Mouse (Mus musculus): Measurements from ENCODE around the gene Eps8l3.

The Eps8l3 gene

DNA sequence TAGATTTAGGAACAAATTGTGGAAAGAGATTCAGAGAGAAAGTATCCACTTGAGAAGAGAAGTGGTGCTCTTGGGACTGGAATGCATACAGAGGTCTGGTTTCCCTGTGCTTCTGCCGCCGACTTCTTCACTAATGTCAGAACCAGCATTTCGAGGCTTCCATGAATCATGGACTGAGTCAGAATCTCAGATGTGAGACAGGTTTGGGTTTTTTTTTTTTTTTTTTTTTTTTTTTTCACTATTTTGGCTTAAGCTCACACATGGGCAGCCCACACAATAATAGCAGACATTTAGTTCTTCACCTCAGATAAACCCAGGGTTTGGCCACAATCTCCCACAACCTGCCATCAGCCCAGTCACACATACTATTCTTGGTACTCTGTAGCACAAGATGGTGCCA lies 58.2 kb downstream of the Eps8l3 start:
- Histone ChIP-seq H3K9me3 (ENCODE audit: low read length) (no peaks in the 10 kb centered on the region), H3K27me3 (ENCODE audit: insufficient read depth, low read length) (peaks cover 3% of the 10 kb centered on the region; the same call in 1 of the 2 replicates), H3K36me3 (ENCODE audit: insufficient read depth, low read length) (no peaks in the 10 kb centered on the region), H3K4me3 (replicated peaks; ENCODE audit: low read length) (no peak overlapping the region), H3K4me1 (replicated peaks; ENCODE audit: low read depth, low read length) (peaks cover 29% of the 10 kb centered on the region)
- TF ChIP-seq NANOG (IDR thresholded peaks at IDR 0.05; ENCODE audit: borderline replicate concordance, low read length) (no peak), POU5F1 (IDR thresholded peaks at IDR 0.05; ENCODE audit: borderline replicate concordance, low read length) (no peak), CTCF (conservative IDR thresholded peaks at IDR 0.05; ENCODE audit: low read length) (no peak)

- H3K27me3 ChIP-seq (ENCODE audit: insufficient read depth, low read length), result peaks cover 3% of the 10 kb centered on the region; the same call in 1 of the 2 replicates
- H3K4me3 ChIP-seq (replicated peaks; ENCODE audit: low read length), result no peak overlapping the region
- TF ChIP-seq CTCF (conservative IDR thresholded peaks at IDR 0.05; ENCODE audit: low read length), result no peak
- no peak for TF ChIP-seq NANOG (IDR thresholded peaks at IDR 0.05; ENCODE audit: borderline replicate concordance, low read length)
- no peak for TF ChIP-seq POU5F1 (IDR thresholded peaks at IDR 0.05; ENCODE audit: borderline replicate concordance, low read length)
- H3K9me3 ChIP-seq (ENCODE audit: low read length), result no peaks in the 10 kb centered on the region
- H3K36me3 ChIP-seq (ENCODE audit: insufficient read depth, low read length), result no peaks in the 10 kb centered on the region
- peaks cover 31% of the 10 kb centered on the region for H3K4me1 ChIP-seq (replicated peaks; ENCODE audit: low read depth, low read length)
These were observed 58.9 kb downstream of the Eps8l3 start for GRCm38 (mm10) chr3:107935888-107936287.

DNA sequence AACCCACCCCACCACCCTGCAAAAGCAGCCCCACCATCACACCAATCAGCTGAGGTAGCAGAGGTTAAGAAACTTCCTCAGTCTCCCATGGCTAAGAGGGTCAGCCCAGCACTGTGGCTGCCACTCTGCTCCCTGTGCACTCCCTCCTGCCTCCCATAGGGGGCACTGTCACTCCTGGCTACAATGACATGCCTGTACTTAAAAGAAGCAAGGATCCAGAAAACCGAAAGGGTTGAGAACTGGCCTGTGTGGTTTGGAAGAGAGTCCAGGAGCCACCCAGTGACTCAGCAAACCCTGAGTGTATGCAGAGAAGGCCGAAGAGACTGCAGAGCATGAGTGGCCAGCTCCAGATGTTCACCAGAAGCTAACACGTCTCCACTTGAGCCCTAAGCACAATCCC lies 62.4 kb downstream of the Eps8l3 start:
- Histone ChIP-seq H3K9me3 (ENCODE audit: low read length) (peaks cover 9% of the 10 kb centered on the region), H3K27me3 (ENCODE audit: insufficient read depth, low read length) (no peaks in the 10 kb centered on the region), H3K4me1 (replicated peaks; ENCODE audit: low read depth, low read length) (peaks cover 23% of the 10 kb centered on the region), H3K4me3 (replicated peaks; ENCODE audit: low read length) (no peak overlapping the region), H3K36me3 (ENCODE audit: insufficient read depth, low read length) (no peaks in the 10 kb centered on the region)
- TF ChIP-seq NANOG (IDR thresholded peaks at IDR 0.05; ENCODE audit: borderline replicate concordance, low read length) (no peak), CTCF (conservative IDR thresholded peaks at IDR 0.05; ENCODE audit: low read length) (peak; percentile 98), POU5F1 (IDR thresholded peaks at IDR 0.05; ENCODE audit: borderline replicate concordance, low read length) (no peak)

DNA sequence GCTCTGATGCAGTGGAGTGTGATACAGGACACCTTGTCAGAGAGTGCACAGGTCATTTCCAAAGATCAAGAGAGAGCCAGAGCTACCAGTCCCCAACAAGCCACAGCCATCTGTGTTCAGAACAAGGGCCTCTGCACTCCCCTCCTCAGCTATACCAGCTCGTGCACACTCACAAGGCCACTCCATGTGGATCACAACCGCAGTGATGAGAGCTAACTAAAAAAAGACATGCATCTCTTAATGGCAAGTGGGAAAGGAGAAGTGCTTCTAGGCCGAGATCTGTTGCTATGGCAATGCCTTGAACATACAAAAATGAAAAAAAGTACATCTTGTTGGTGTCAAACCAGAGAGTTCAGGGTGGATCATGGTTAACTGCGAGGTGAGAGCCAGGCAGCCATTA lies 62.8 kb downstream of the Eps8l3 start:
- no peak overlapping the region for H3K4me3 ChIP-seq (replicated peaks; ENCODE audit: low read length)
- H3K4me1 ChIP-seq (replicated peaks; ENCODE audit: low read depth, low read length), result peaks cover 23% of the 10 kb centered on the region
- no peaks in the 10 kb centered on the region for H3K36me3 ChIP-seq (ENCODE audit: insufficient read depth, low read length)
- TF ChIP-seq NANOG (IDR thresholded peaks at IDR 0.05; ENCODE audit: borderline replicate concordance, low read length) (no peak), POU5F1 (IDR thresholded peaks at IDR 0.05; ENCODE audit: borderline replicate concordance, low read length) (no peak), CTCF (conservative IDR thresholded peaks at IDR 0.05; ENCODE audit: low read length) (no peak)
- no peaks in the 10 kb centered on the region for H3K27me3 ChIP-seq (ENCODE audit: insufficient read depth, low read length)
- peaks cover 9% of the 10 kb centered on the region for H3K9me3 ChIP-seq (ENCODE audit: low read length)

DNA sequence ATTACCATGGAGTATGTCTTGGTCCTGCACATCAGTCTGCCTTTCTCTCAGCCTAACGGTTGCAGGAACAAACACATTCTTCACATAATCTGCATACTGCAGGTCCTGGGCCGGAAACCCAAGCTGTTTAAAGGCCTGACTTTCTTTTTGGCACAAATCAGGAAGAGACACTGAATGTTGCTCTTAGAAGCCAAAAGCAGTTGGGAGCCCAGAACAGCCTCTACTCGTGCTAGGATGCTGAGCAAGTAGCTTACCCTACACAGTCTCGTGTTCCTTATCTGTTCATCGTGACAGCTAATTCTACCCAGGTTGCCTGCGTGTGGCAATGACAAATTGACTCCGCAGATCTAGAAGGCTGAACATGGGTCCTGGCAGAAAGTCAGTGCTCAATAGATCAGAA lies 63.5 kb downstream of the Eps8l3 start:
- no peak overlapping the region for H3K4me3 ChIP-seq (replicated peaks; ENCODE audit: low read length)
- H3K9me3 ChIP-seq (ENCODE audit: low read length), result peaks cover 9% of the 10 kb centered on the region
- no peaks in the 10 kb centered on the region for H3K36me3 ChIP-seq (ENCODE audit: insufficient read depth, low read length)
- H3K4me1 ChIP-seq (replicated peaks; ENCODE audit: low read depth, low read length), result peaks cover 23% of the 10 kb centered on the region
- TF ChIP-seq NANOG (IDR thresholded peaks at IDR 0.05; ENCODE audit: borderline replicate concordance, low read length), result no peak
- no peak for TF ChIP-seq POU5F1 (IDR thresholded peaks at IDR 0.05; ENCODE audit: borderline replicate concordance, low read length)
- TF ChIP-seq CTCF (conservative IDR thresholded peaks at IDR 0.05; ENCODE audit: low read length), result no peak
- H3K27me3 ChIP-seq (ENCODE audit: insufficient read depth, low read length), result no peaks in the 10 kb centered on the region

GRCm38 (mm10) chr3:107941261-107941660 lies 64.2 kb downstream of the Eps8l3 start:
- H3K9me3 ChIP-seq (ENCODE audit: low read length), result peaks cover 9% of the 10 kb centered on the region
- no peaks in the 10 kb centered on the region for H3K36me3 ChIP-seq (ENCODE audit: insufficient read depth, low read length)
- TF ChIP-seq NANOG (IDR thresholded peaks at IDR 0.05; ENCODE audit: borderline replicate concordance, low read length) (no peak), POU5F1 (IDR thresholded peaks at IDR 0.05; ENCODE audit: borderline replicate concordance, low read length) (no peak), CTCF (conservative IDR thresholded peaks at IDR 0.05; ENCODE audit: low read length) (no peak)
- no peak overlapping the region for H3K4me3 ChIP-seq (replicated peaks; ENCODE audit: low read length)
- no peaks in the 10 kb centered on the region for H3K27me3 ChIP-seq (ENCODE audit: insufficient read depth, low read length)
- H3K4me1 ChIP-seq (replicated peaks; ENCODE audit: low read depth, low read length), result peaks cover 23% of the 10 kb centered on the region

All from E14TG2a.4 (cell line).